Mouse (Mus musculus) ovary, postnatal 14 days (tissue): Measurements from ENCODE around the gene Rcn3.

Source experiments
- DNase-seq: peaks from one replicate; pipeline ENCODE4 v3.0.0; 2022; ENCODE audit warnings: low spot score

Rcn3 gene

DNA sequence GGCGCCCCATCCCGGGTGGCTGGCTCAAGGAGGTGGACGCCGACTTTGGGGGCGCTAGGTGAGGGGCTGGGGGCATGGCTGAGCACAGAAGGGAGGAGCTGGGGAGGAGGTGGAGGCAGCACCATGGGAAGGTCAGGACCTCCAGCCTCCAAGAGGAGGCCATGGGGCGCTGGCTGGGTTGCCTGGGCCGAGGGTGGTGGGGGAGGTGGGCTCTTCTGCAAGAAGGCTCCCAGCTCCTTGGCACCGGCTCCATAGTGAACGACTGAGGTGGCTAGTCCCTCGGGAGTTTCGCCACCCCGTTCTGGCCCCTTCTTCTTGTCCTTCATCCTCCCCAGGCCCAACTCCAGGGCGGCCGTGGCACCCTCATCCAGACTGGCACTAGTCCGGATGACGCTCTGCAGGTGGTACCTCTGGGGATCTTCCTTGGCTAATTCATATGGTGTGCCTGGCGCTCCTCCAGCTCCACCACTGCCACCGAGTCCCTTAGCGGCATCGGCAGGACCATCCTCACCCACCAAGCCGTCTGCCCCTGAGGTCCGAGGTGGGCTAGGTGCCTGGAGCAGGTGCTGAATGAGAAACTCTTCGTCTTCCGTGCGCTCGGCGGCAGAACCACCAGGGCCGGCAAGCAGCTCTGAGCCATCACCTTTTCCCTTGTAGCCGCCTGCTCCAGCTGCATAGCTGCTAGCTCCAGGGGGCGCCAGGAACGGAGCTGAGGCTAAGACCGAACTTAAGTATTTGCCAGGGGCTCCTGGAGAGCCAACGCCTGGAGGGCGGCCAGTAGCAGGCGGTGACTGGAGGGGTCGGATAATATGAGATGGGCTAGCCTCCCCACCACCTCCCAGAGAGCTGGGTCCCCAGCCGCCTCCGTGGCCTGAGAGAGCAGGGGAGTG is 43.8 kb downstream of the Rcn3 start:
- DNase-seq: no peak

DNA sequence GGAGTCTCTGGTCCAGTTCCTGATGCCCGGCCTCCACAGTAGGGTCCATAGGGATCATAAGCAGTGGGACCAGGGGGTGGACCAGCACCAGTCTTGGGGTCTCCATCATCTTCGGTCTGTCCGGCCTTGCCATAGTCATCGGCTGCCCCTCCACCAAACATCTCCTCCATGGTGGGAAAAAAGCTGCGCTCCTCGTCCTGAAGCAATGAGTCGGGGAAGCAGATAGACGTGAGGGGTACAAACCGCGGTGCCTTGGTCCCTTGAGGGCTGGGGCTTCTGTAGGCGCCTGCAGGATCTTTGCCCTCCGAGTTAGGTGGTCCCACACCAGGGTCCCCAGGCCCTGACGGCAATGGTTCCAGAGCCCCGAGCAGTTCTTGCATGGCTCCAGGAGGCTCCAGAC is 44.5 kb downstream of the Rcn3 start:
- DNase-seq: no peak

DNA sequence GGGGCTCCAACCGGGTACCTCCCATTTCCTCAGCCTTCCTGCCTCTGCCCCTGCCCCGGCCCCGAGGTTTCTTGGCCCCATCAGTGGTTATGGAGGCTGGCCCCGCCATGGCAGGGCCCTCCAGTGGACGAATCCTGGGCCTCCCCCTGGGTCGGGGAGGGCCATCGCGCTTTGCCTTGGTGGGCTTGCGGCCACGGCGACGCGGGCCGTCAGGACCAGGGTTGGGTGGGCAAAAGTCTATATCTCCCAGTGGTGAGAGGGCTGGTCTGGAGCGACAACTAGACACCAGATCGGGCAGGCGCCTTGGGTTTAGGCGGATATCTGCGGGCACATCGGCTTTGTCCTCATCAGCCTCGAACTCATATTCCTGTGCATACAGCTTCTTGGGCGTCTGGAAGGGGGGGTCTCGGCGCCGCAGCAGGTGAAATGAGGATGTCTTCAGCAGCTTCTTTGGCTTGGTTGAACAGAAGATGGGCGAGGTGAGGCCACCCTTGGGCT is 45.1 kb downstream of the Rcn3 start:
- DNase-seq: no peak

DNA sequence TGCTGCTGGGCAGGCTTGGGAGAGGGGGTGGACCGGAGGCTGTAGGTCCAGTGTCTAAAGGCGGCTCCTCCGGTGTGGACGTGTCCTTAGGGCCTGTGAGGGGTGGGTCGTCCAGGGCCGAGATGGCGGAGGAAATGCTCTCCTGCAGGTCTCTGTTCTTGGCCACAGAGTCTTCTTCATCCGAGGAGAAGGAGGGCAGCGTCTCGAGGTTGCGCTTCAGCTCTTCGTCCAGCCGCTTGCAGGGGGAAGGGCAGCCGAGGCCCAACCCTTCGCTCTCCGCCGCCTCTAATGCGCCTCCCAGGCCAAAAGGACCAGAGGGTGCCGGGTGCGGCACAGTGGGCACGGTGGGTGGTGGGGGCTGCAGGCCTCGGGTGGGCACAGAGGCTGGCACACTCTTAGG is 46.3 kb downstream of the Rcn3 start:
- DNase-seq: no peak

DNA sequence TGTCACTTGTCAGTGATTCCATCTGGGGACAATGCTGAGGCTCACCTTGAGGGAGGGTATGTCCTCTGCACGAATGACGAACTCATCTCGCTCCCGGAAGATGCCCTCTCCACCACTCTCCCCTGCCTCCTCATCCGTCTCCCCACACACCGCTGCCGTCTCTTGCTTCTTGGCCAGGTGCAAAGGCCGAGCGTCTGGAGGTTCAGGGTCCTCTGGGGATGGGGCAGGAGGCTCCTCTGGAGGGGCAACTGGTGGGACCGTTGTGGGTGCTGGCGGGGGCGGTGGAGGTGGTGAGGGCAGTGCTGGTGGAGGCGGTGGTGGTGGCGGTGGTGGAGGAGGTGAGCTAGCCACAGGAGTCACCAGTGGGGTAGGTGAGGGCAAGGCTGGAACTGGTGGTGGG is 48.7 kb downstream of the Rcn3 start:
- no peak for DNase-seq

DNA sequence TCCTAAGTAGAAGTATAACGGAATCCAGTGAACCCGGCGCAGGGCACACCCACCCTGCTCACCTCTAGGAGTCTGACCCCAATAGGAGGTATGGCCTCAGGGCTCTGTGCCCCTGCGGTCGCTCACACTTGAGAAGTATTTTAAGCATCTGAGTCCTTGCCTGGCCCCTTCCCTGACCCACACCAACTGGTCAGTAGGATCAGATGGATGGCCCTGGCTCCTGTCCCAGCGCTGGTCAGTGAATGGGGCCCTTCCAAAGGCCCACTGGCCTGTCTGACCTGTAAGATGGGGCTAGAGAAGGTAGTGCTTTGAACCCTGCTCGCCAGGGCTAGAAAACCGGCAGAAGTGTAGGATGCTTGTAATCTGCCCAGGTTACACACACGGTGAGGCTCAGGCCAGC is 51.2 kb downstream of the Rcn3 start:
- DNase-seq: no peak

DNA sequence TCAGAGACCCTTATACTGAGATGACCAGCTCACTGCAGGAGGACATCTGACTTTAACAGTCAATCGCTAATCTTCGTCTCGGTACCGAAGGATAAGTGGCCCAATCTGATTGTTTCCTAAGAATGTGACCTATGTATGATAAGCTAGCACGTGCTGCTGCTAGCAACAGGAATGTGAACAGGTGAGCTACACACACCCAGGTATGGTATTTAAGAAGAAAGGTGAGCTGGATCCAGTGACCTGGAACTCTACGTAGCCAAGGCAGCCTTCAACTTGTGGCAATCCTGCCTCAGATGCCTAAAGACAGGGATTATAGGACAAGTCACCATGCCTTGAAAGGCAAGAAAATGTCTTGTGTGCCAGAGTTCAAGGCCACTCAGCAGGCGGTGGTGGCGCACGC is 53.6 kb downstream of the Rcn3 start:
- DNase-seq: no peak

DNA sequence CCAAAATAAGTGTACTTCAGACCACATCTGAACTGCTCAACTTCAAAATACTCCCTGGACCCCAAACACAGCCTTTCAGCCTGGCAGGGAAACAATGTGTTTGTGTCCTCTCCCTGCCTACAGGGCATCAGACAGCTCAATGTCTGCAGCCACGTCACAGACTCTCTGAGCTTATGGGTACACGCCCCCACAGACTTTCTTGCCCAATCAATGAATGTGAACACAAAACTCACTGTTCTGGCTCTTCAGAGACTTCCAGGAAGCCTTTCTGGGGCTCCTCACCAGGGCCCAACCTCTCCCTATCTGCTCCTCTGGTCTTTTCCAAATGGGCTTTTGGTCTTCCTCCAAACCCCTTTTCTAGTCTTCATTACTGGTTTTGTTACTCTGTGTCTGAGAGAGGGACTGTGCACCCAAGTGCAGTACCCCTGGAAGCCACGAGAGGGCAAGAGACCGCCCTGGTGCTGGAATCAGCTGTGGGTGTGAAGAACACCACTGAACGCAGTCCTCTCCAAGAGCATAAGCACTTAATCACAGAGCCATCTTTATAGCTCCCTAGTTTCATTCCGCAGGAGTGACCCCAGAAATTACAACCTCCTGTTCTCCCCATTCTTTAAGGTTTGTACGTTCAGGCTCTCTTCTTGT is 54.2 kb downstream of the Rcn3 start:
- no peak for DNase-seq

DNA sequence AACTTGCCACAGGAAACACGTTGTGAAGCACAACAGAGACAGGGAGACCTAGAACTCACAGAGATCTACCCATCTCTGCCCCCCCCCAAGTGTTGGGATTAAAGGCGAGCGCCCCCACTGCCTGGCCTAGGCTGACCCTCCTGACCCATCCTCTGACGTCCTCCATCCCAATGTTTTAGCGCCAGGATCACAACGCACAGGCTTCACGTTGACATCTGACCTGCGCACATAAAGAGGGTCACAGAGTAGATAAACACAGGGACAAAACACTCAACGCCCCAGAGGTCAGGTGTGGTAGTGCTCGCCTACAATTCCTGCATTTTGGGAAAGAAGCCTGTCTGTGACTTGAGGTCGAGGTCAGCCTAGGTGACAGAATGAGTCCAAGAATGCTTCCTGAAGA is 55.3 kb downstream of the Rcn3 start:
- DNase-seq: no peak

DNA sequence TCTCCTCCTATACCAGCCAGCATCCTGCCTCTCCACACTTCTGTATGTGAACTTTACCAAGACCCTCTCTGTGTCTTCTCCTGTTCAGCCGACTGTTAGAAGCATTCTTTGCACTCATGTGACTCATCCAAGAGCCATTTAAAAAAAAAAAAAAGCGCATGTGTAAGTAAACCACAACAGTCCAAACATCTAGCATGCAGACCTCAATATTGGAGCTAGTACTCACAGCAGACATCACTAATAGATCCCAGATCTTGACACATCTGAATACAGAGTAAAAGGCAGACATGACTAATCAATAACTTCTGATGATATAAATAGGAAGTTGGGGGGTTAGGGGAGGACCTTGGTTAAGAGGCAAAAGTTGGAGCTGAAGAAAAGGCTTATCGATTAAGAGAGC is 56.4 kb downstream of the Rcn3 start:
- no peak for DNase-seq

DNA sequence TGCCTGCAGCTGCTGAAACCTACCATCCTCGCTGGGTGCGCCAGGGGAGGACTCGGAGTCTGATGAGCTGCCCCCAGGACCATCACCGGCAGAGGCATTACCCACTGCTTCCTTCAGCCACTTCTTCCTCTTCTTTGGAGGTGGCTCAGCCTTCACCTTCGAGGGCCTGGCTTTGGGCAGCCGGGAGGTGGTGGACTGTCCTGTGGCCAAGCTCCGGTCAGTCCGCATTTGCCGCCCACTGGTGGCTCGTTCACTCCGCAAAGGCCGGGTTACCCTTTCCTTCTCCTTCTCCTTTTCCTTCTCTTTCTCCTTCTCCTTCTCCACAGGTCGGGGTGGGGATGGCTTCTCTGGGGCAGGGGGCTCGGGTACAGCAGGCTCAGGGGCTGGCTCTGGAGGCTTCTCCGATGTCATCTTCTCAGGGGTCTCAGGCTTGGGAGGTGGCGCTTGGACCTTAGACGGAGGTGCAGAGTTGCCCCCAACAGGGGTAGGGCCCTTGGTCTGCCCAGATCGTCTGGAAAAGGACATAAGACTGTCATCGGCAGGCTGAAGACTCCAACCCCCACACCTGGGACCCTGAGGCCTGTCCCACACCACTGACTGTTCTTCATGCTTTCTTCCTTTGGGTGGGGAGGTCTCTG is 58.2 kb downstream of the Rcn3 start:
- DNase-seq: no peak
